Mouse (Mus musculus): ENCODE results near the gene Wsb2.

- no peak for TF ChIP-seq CTCF (IDR thresholded peaks at IDR 0.05)
- TF ChIP-seq EP300 (IDR thresholded peaks at IDR 0.05), result no peak
These were observed 18.6 kb upstream of the Wsb2 start for GRCm38 (mm10) chr5:117338503-117338902.
